Mouse (Mus musculus) CH12.LX (cell line): ENCODE results near the gene Det1. TPM values are rescaled to one million over a fixed set of nuclear protein-coding genes. Genes with fewer than 3 reads are reported as not detected.

Experiments
- DNase-seq: peaks from one replicate; pipeline ENCODE4 v3.0.0-alpha.2; 2013; ENCODE audit errors: extremely low read depth
- H3K27ac ChIP-seq: 2 replicates; pipeline ENCODE4 v1.5.1; 2012; ENCODE audit warnings: low read depth, mild to moderate bottlenecking, control low read depth, moderate library complexity; ENCODE audit not compliant: insufficient read depth
- H3K27me3 ChIP-seq: replicated peaks from 2 replicates; pipeline ENCODE3; 2012; ENCODE audit warnings: inconsistent platforms
- H3K36me3 ChIP-seq, 2 experiments: replicated peaks in 1 of 2; 2 replicates each; pipeline versions ENCODE3 to v1.6.1; 2012; ENCODE audit warnings: inconsistent platforms in 1 of 2, low read length in 1 of 2, mild to moderate bottlenecking in 1 of 2, mixed read lengths in 1 of 2, moderate library complexity in 1 of 2; ENCODE audit not compliant: control insufficient read depth in 1 of 2, insufficient read depth in 1 of 2
- H3K4me1 ChIP-seq, 2 experiments: 2 replicates each; pipeline ENCODE4 v1.6.1; 2012; ENCODE audit warnings: inconsistent platforms in 1 of 2, moderate library complexity in 1 of 2; ENCODE audit not compliant: insufficient read depth in 2 of 2, control insufficient read depth in 1 of 2
- H3K4me2 ChIP-seq: 2 replicates; pipeline ENCODE4 v1.6.1; 2012; ENCODE audit warnings: low read depth, mild to moderate bottlenecking, control low read depth; ENCODE audit not compliant: poor library complexity, insufficient read depth, severe bottlenecking
- H3K4me3 ChIP-seq, 3 experiments: fragments of 150-350 bp in 1 of 3; sonication (generic) in 1 of 3; replicated peaks in 1 of 3; 2 replicates each; pipeline versions ENCODE3 to v1.5.1; 2011 to 2012; ENCODE audit warnings: low read depth in 2 of 3, low read length in 2 of 3, mild to moderate bottlenecking in 2 of 3, moderate library complexity in 2 of 3, control low read depth in 1 of 3, improper control_type of control experiment in 1 of 3, inconsistent platforms in 1 of 3, mixed read lengths in 1 of 3; ENCODE audit not compliant: poor library complexity in 1 of 3
- H3K79me2 ChIP-seq: replicated peaks from 2 replicates; pipeline ENCODE4 v1.6.1; 2012; ENCODE audit warnings: mild to moderate bottlenecking, moderate library complexity; ENCODE audit not compliant: control insufficient read depth, poor library complexity, insufficient read depth, severe bottlenecking; ENCODE audit errors: extremely low read depth
- H3K9ac ChIP-seq: 2 replicates; pipeline ENCODE4 v1.6.1; 2012; ENCODE audit warnings: low read depth, mild to moderate bottlenecking, control low read depth, moderate library complexity; ENCODE audit not compliant: insufficient read depth
- H3K9me3 ChIP-seq: replicated peaks from 2 replicates; pipeline ENCODE3; 2012; ENCODE audit warnings: low read length, inconsistent platforms, mixed read lengths
- BHLHE40 ChIP-seq: IDR thresholded peaks from 2 replicates; pipeline ENCODE4 v1.6.1; 2011; ENCODE audit warnings: mild to moderate bottlenecking, low read depth, low read length, improper control_type of control experiment
- CTCF ChIP-seq, 2 experiments: IDR thresholded peaks in 1 of 2; conservative IDR thresholded peaks in 1 of 2; 2 replicates each; pipeline ENCODE4 v1.5.1; 2011 to 2012; ENCODE audit warnings: low read depth in 2 of 2, low read length in 2 of 2, improper control_type of control experiment in 1 of 2, inconsistent platforms in 1 of 2, mild to moderate bottlenecking in 1 of 2, moderate library complexity in 1 of 2
- E2F4 ChIP-seq: IDR thresholded peaks from 2 replicates; pipeline ENCODE4 v1.6.1; 2011; ENCODE audit warnings: low read depth, low read length, improper control_type of control experiment; ENCODE audit not compliant: insufficient replicate concordance
- ELF1 ChIP-seq: IDR thresholded peaks from 2 replicates; pipeline ENCODE4 v1.6.1; 2014; ENCODE audit warnings: low read depth, mild to moderate bottlenecking, inconsistent platforms, low read length, improper control_type of control experiment
- EP300 ChIP-seq: IDR thresholded peaks from 2 replicates; pipeline ENCODE4 v1.6.1; 2011; ENCODE audit warnings: low read length, improper control_type of control experiment
- ETS1 ChIP-seq: conservative IDR thresholded peaks from 2 replicates; pipeline ENCODE4 v1.6.1; 2012; ENCODE audit warnings: low read depth, mild to moderate bottlenecking, inconsistent platforms, low read length, improper control_type of control experiment, moderate library complexity
- GABPA ChIP-seq: IDR thresholded peaks from 2 replicates; pipeline ENCODE4 v1.6.1; 2012; ENCODE audit warnings: low read depth, low read length, improper control_type of control experiment, inconsistent platforms; ENCODE audit not compliant: insufficient replicate concordance
- HCFC1 ChIP-seq: IDR thresholded peaks from 2 replicates; pipeline ENCODE4 v1.6.1; 2012; ENCODE audit warnings: low read depth, mild to moderate bottlenecking, inconsistent platforms, low read length, improper control_type of control experiment
- IRF4 ChIP-seq: IDR thresholded peaks from 2 replicates; pipeline ENCODE4 v1.6.1; 2014; ENCODE audit warnings: low read depth, mild to moderate bottlenecking, inconsistent platforms, low read length, improper control_type of control experiment
- JUN ChIP-seq: IDR thresholded peaks from 2 replicates; pipeline ENCODE4 v1.6.1; 2011; ENCODE audit warnings: low read depth, mild to moderate bottlenecking, low read length, improper control_type of control experiment, moderate library complexity; ENCODE audit not compliant: insufficient read depth
- JUND ChIP-seq: conservative IDR thresholded peaks from 2 replicates; pipeline ENCODE4 v1.6.1; 2011; ENCODE audit warnings: low read depth, low read length, improper control_type of control experiment
- MAX ChIP-seq: IDR thresholded peaks from 2 replicates; pipeline ENCODE4 v1.6.1; 2011; ENCODE audit warnings: low read length, improper control_type of control experiment
- MAZ ChIP-seq: IDR thresholded peaks from 2 replicates; pipeline ENCODE4 v1.6.1; 2012; ENCODE audit warnings: low read depth, mild to moderate bottlenecking, inconsistent platforms, low read length, improper control_type of control experiment, moderate library complexity
- MXI1 ChIP-seq: IDR thresholded peaks from 2 replicates; pipeline ENCODE4 v1.6.1; 2011; ENCODE audit warnings: mild to moderate bottlenecking, low read depth, low read length, improper control_type of control experiment
- MYC ChIP-seq: IDR thresholded peaks from 2 replicates; pipeline ENCODE4 v1.6.1; 2011; ENCODE audit warnings: low read depth, mild to moderate bottlenecking, improper control_type of control experiment, low read length
- NELFE ChIP-seq: IDR thresholded peaks from 2 replicates; pipeline ENCODE4 v1.6.1; 2011; ENCODE audit warnings: low read depth, low read length, improper control_type of control experiment
- NRF1 ChIP-seq: IDR thresholded peaks from 2 replicates; pipeline ENCODE4 v1.6.1; 2014; ENCODE audit warnings: low read depth, mild to moderate bottlenecking, inconsistent platforms, low read length, improper control_type of control experiment, moderate library complexity
- RAD21 ChIP-seq: IDR thresholded peaks from 2 replicates; pipeline ENCODE4 v1.6.1; 2011; ENCODE audit warnings: low read depth, mild to moderate bottlenecking, low read length, improper control_type of control experiment, moderate library complexity
- RCOR1 ChIP-seq: conservative IDR thresholded peaks from 2 replicates; pipeline ENCODE4 v1.6.1; 2012; ENCODE audit warnings: low read depth, mild to moderate bottlenecking, inconsistent platforms, low read length, improper control_type of control experiment
- SIN3A ChIP-seq: IDR thresholded peaks from 2 replicates; pipeline ENCODE4 v1.6.1; 2012; ENCODE audit warnings: low read length, improper control_type of control experiment, inconsistent platforms
- SMC3 ChIP-seq: IDR thresholded peaks from 2 replicates; pipeline ENCODE4 v1.6.1; 2011; ENCODE audit warnings: low read depth, low read length, improper control_type of control experiment
- TBP ChIP-seq: conservative IDR thresholded peaks from 2 replicates; pipeline ENCODE4 v1.6.1; 2011; ENCODE audit warnings: low read depth, low read length, improper control_type of control experiment
- TCF12 ChIP-seq: IDR thresholded peaks from 2 replicates; pipeline ENCODE4 v1.6.1; 2014; ENCODE audit warnings: low read depth, mild to moderate bottlenecking, inconsistent platforms, low read length, improper control_type of control experiment
- USF2 ChIP-seq: conservative IDR thresholded peaks from 2 replicates; pipeline ENCODE4 v1.6.1; 2011; ENCODE audit warnings: low read depth, low read length, improper control_type of control experiment
- ZC3H11A ChIP-seq: IDR thresholded peaks from 2 replicates; pipeline ENCODE4 v1.6.1; 2012; ENCODE audit warnings: low read depth, mild to moderate bottlenecking, inconsistent platforms, low read length, improper control_type of control experiment
- ZNF384 ChIP-seq: IDR thresholded peaks from 2 replicates; pipeline ENCODE4 v1.6.1; 2012; ENCODE audit warnings: low read depth, low read length, improper control_type of control experiment, inconsistent platforms
- dilution Hi-C: fragments of 300-500 bp; cut with MboI; formaldehyde crosslinking; loops from 2 replicates; pipeline ENCODE4 v1.14.3; 2020; ENCODE audit warnings: low sequenced_read_pairs; ENCODE audit not compliant: extremely low pct_unique_long_range_greater_than_20kb, extremely low pct_ligation_motif_present
- in situ Hi-C: fragments of 300-500 bp; cut with MboI; formaldehyde crosslinking; loops from 3 replicates; pipeline ENCODE4 v1.14.3; 2019; ENCODE audit warnings: low sequenced_read_pairs, low pct_ligation_motif_present, low pct_unique_long_range_greater_than_20kb, mixed read lengths
- polyA plus RNA-seq: library from polyadenylated mRNA; unstranded; fragments of >175 nt; gene quantifications from 2 replicates; pipeline ENCODE4 v1.2.1, GENCODE M21; 2012; ENCODE audit warnings: low read depth; ENCODE audit not compliant: insufficient read length
- total RNA-seq, 2 experiments: library from RNA; depleted of rRNA; stranded (reverse); fragments of 300-350 nt in 1 of 2; fragments of >200 nt in 1 of 2; gene quantifications; 2 replicates each; pipeline ENCODE4 v1.2.3; 2012 to 2014

Det1 gene
- total and polyA plus RNA-seq, 3 experiments: 12.2 to 14.3 (median 12.9) TPM

DNA sequence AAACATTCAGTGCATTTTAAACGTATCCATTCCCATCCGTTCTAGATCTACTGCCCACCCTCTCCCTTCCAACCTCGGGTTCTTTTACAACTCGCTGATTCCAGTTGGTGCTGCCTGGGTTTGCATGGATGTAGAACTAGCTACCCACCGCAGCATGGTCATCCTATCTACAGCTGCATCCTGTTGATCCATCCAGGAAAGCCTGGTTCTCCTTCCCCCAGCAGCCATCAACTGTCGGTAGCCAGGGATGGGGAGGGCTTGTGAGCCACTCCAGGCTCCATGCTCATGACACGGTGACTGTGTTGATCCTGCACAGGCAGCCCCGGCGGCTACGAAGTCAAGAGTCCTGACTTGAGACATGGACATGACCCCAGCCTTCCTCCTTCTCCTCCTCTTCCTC lies 46.9 kb upstream of the Det1 start:
- no peak for DNase-seq

DNA sequence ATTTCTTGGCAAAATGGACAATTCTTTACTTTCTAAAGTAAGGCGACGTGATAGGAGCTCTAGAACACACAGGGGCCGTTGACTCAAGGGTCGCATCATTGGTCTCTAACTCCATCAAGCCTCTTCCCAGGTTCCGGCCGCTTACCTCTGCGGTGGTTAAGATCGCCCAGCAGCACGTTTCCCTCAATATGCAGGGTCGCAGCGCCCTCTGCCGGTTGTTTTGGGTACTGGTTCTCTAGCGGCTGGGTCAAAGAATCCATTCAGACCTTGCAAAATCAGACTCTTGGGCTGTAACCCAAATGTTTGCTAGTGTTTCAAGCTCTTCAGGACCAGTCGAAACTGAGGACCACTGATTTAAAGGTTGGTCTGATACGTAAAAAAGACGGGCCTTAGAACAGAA lies 43.6 kb upstream of the Det1 start:
- dilution Hi-C loops (no loop called here), in situ Hi-C loops (loop anchor here (5.0 kb wide), 1 partner anchor 98 kb away; no protein-coding TSS in a partner anchor)
- TF ChIP-seq ZC3H11A (peak; percentile 81), NRF1 (no peak), E2F4 (no peak), BHLHE40 (peak; percentile 87), NELFE (0 out of 2 replicates have a peak, but pooled peaks have one; percentile 33), JUN (no peak), IRF4 (peak; percentile 53; the same call in 1 of the 2 replicates), SMC3 (peak; percentile 94), ETS1 (no peak), MXI1 (peak; percentile 36; the same call in 1 of the 2 replicates), HCFC1 (no peak), MYC (0 out of 2 replicates have a peak, but pooled peaks have one; percentile 58), JUND (no peak), CTCF (conservative IDR thresholded peaks at IDR 0.05 in 1 of 2, IDR thresholded peaks at IDR 0.05 in 1 of 2; ENCODE audit: low read depth in 2 of 2, low read length in 2 of 2) (peak; percentile 72 to 96), SIN3A (peak; percentile 62), TCF12 (peak; percentile 19; the same call in 1 of the 2 replicates), ELF1 (0 out of 2 replicates have a peak, but pooled peaks have one; percentile 8), RAD21 (peak; percentile 98), GABPA (no peak)
- Histone ChIP-seq H3K27me3 (peaks cover 14% of the 10 kb centered on the region), H3K9me3 (no peaks in the 10 kb centered on the region), H3K9ac (no peak overlapping the region), H3K79me2 (no peaks in the 10 kb centered on the region), H3K4me1 (peaks cover 4 to 5% of the 10 kb centered on the region in 2 experiments; a peak in 3 of 4 replicates), H3K36me3 (no peaks in the 10 kb centered on the region), H3K27ac (no peak overlapping the region), H3K4me2 (0 out of 2 replicates have a peak overlapping the region, but pooled peaks have one; percentile 14), H3K4me3 (no peak overlapping the region)
- peak; percentile 76 for DNase-seq

More for the DNA sequence above, 46.9 kb upstream of the Det1 start:
- in situ Hi-C loops (loop anchor here (5.0 kb wide), 1 partner anchor 102 kb away; no protein-coding TSS in a partner anchor), dilution Hi-C loops (no loop called here)
- Histone ChIP-seq H3K4me1 (peaks cover 15 to 25% of the 10 kb centered on the region in 2 experiments), H3K4me2 (no peak overlapping the region), H3K27ac (no peak overlapping the region), H3K9ac (no peak overlapping the region), H3K36me3 (peaks cover 6 to 16% of the 10 kb centered on the region in 2 experiments), H3K4me3 (no peak overlapping the region), H3K79me2 (peaks cover 31% of the 10 kb centered on the region), H3K9me3 (no peaks in the 10 kb centered on the region), H3K27me3 (peaks cover 8% of the 10 kb centered on the region)
- TF ChIP-seq ETS1 (no peak), RCOR1 (no peak), ZNF384 (no peak), MXI1 (no peak), EP300 (no peak), SIN3A (no peak), MAX (no peak), MAZ (no peak), TCF12 (no peak), JUND (no peak), RAD21 (no peak), TBP (no peak), JUN (no peak), USF2 (no peak)
